Mouse (Mus musculus): ENCODE data around the gene Rab33a.

DNA sequence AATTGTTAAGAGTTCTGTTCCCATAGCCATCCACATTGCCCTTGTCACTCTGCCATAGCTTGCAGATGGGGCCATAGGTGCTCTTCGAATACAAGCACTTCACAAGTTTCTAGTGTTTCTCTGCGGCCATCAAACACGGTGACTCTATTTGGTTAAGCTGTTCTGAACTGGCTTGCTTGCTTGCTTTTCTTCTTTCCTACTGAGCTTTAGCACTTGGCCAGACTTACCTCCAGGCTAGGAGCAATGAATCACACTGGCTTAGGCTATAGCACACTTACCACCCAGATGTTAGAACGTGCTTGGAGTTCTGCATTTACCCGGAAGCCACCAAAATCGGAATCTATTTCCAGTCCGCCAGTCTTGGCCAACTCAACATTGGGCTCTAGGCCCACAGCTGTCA is 37.4 kb upstream of the Rab33a start:
- TF ChIP-seq CTCF (IDR thresholded peaks at IDR 0.05) (no peak), EP300 (IDR thresholded peaks at IDR 0.05) (peak; percentile 15; the same call in 1 of the 2 replicates)
